Comparison of ENCODE assay signal across 19 mouse cellular contexts in genomic region chr14:80007686-80008085, GRCm38 (mm10). TPM values are rescaled to one million over a fixed set of nuclear protein-coding genes. Genes with fewer than 3 reads are reported as not detected.
"Had no signal": no experiment of that assay in that cellular context is flagged by ENCODE, and none has a peak within 500 bp of the region (broad histone marks: within the 10 kb centered on the region; RNA-seq: fewer than 3 reads in every experiment).

No protein-coding gene starts in this region.

- H3K9ac ChIP-seq: hindbrain, embryonic 13.5 days; intestine, embryonic 15.5 days; kidney, embryonic 15.5 days; liver, embryonic 13.5 days; neural tube, embryonic 12.5 days; stomach, embryonic 15.5 days had no signal

- H3K27me3 ChIP-seq: hindbrain, embryonic 13.5 days; intestine, embryonic 15.5 days; kidney, embryonic 15.5 days; liver, embryonic 13.5 days; megakaryocyte, embryonic 14.5 days; neural tube, embryonic 12.5 days; stomach, embryonic 15.5 days had no signal

- H3K4me1 ChIP-seq: intestine, embryonic 15.5 days; liver, embryonic 13.5 days; megakaryocyte, embryonic 14.5 days; midbrain, embryonic 10.5 days; neural tube, embryonic 12.5 days; stomach, embryonic 15.5 days had no signal

- DNase-seq: layer of hippocampus, postnatal 36 days; liver, embryonic 13.5 days; lung, adult 2 months; lung, postnatal 36 days; retina, postnatal 1 day; right cerebral cortex, postnatal 25 days; spleen, adult 18-20 months; thymus, postnatal 25 days had no signal

- H3K4me2 ChIP-seq: hindbrain, embryonic 13.5 days; intestine, embryonic 15.5 days; kidney, embryonic 15.5 days; liver, embryonic 13.5 days; neural tube, embryonic 12.5 days; stomach, embryonic 15.5 days had no signal

- ATAC-seq: hindbrain, embryonic 16.5 days; intestine, embryonic 15.5 days; lung, postnatal 0 days had no signal

- H3K4me3 ChIP-seq: hindbrain, embryonic 13.5 days; intestine, embryonic 15.5 days; kidney, embryonic 15.5 days; left cerebral cortex, adult 2 months; liver, embryonic 13.5 days; megakaryocyte, embryonic 14.5 days; midbrain, embryonic 10.5 days; neural tube, embryonic 12.5 days; stomach, embryonic 15.5 days had no signal

- H3K36me3 ChIP-seq: hindbrain, embryonic 13.5 days; intestine, embryonic 15.5 days; kidney, embryonic 15.5 days; liver, embryonic 13.5 days; midbrain, embryonic 10.5 days; neural tube, embryonic 12.5 days; stomach, embryonic 15.5 days had no signal

- H3K27ac ChIP-seq: hindbrain, embryonic 13.5 days; intestine, embryonic 15.5 days; kidney, embryonic 15.5 days; left cerebral cortex, adult 2 months; liver, embryonic 13.5 days; midbrain, embryonic 10.5 days; neural tube, embryonic 12.5 days; stomach, embryonic 15.5 days had no signal

- H3K9me3 ChIP-seq: hindbrain, embryonic 13.5 days; intestine, embryonic 15.5 days; kidney, embryonic 15.5 days; liver, embryonic 13.5 days; midbrain, embryonic 10.5 days; neural tube, embryonic 12.5 days; stomach, embryonic 15.5 days had no signal

RNA-seq across cellular contexts. Expression of gene Olfm4, which starts 23.8 kb away (rescaled TPM):
- polyA plus RNA-seq: liver, adult 2 months; lung, adult 2 months had no signal
